Mouse (Mus musculus) megakaryocyte, adult 5-6 weeks (primary cell): ENCODE results near the gene Megf9. TPM values are rescaled to one million over a fixed set of nuclear protein-coding genes. Genes with fewer than 3 reads are reported as not detected.

Experiments used
- ATAC-seq: 2 replicates; pipeline ENCODE4 v1.8.0; 2016; ENCODE audit warnings: mild to moderate bottlenecking, inconsistent platforms; ENCODE audit not compliant: poor library complexity, severe bottlenecking
- total RNA-seq, 2 experiments: library from RNA; stranded (forward) in 1 of 2; stranded (reverse) in 1 of 2; fragments of 153-499, 151-499 nt in 1 of 2; fragments of 221-1000, 200-1000 nt in 1 of 2; gene quantifications; 2 replicates each; pipeline versions ENCODE4 v1.2.3 to v1.2.4; 2015 to 2017

Megf9 gene
- total RNA-seq, 2 experiments from 2014 or later: 26.8 to 53.4 TPM

GRCm38 (mm10) chr4:70528622-70529021 lies 6.2 kb downstream of the Megf9 start:
- no peak for ATAC-seq

GRCm38 (mm10) chr4:70523346-70523745 lies 11.4 kb downstream of the Megf9 start:
- ATAC-seq: no peak

GRCm38 (mm10) chr4:70521506-70522292 lies 13.1 kb downstream of the Megf9 start:
- ATAC-seq: no peak

GRCm38 (mm10) chr4:70517646-70518045 lies 17.1 kb downstream of the Megf9 start:
- ATAC-seq: no peak

GRCm38 (mm10) chr4:70516289-70516688 lies 18.5 kb downstream of the Megf9 start:
- no peak for ATAC-seq

GRCm38 (mm10) chr4:70515514-70515913 lies 19.3 kb downstream of the Megf9 start:
- ATAC-seq: peak; percentile 77

- ATAC-seq: no peak
Observed at GRCm38 (mm10) chr4:70509987-70510386, 24.8 kb downstream of the Megf9 start.

GRCm38 (mm10) chr4:70509565-70509964 lies 25.2 kb downstream of the Megf9 start:
- no peak for ATAC-seq

GRCm38 (mm10) chr4:70508207-70508606 lies 26.6 kb downstream of the Megf9 start:
- ATAC-seq: no peak

GRCm38 (mm10) chr4:70505951-70506350 lies 28.8 kb downstream of the Megf9 start:
- no peak for ATAC-seq

- ATAC-seq: no peak
Observed at GRCm38 (mm10) chr4:70503827-70504226, 31.0 kb downstream of the Megf9 start.

- no peak for ATAC-seq
Observed at GRCm38 (mm10) chr4:70499285-70499684, 35.5 kb downstream of the Megf9 start.

GRCm38 (mm10) chr4:70496978-70497377 lies 37.8 kb downstream of the Megf9 start:
- no peak for ATAC-seq

- no peak for ATAC-seq
Observed at GRCm38 (mm10) chr4:70489792-70490191, 45.0 kb downstream of the Megf9 start.

GRCm38 (mm10) chr4:70488415-70488814 lies 46.4 kb downstream of the Megf9 start:
- ATAC-seq: no peak

- ATAC-seq: no peak
Observed at GRCm38 (mm10) chr4:70484134-70484533, 50.7 kb downstream of the Megf9 start.

- ATAC-seq: no peak
Observed at GRCm38 (mm10) chr4:70481931-70482330, 52.9 kb downstream of the Megf9 start.

- ATAC-seq: no peak
Observed at GRCm38 (mm10) chr4:70471398-70471797, 63.4 kb downstream of the Megf9 start.

GRCm38 (mm10) chr4:70465921-70466689 lies 68.7 kb downstream of the Megf9 start:
- no peak for ATAC-seq

GRCm38 (mm10) chr4:70463302-70463701 lies 71.5 kb downstream of the Megf9 start:
- ATAC-seq: no peak

- no peak for ATAC-seq
Observed at GRCm38 (mm10) chr4:70461416-70461815, 73.4 kb downstream of the Megf9 start.

- ATAC-seq: no peak
Observed at GRCm38 (mm10) chr4:70452161-70452560, 82.6 kb downstream of the Megf9 start.
